Mouse (Mus musculus): ENCODE results near the gene D630039A03Rik. TPM values are rescaled to one million over a fixed set of nuclear protein-coding genes. Genes with fewer than 3 reads are reported as not detected.

D630039A03Rik gene
- total and polyA plus RNA-seq, 3 experiments: 4.9 to 11.6 (median 11.5) TPM

DNA sequence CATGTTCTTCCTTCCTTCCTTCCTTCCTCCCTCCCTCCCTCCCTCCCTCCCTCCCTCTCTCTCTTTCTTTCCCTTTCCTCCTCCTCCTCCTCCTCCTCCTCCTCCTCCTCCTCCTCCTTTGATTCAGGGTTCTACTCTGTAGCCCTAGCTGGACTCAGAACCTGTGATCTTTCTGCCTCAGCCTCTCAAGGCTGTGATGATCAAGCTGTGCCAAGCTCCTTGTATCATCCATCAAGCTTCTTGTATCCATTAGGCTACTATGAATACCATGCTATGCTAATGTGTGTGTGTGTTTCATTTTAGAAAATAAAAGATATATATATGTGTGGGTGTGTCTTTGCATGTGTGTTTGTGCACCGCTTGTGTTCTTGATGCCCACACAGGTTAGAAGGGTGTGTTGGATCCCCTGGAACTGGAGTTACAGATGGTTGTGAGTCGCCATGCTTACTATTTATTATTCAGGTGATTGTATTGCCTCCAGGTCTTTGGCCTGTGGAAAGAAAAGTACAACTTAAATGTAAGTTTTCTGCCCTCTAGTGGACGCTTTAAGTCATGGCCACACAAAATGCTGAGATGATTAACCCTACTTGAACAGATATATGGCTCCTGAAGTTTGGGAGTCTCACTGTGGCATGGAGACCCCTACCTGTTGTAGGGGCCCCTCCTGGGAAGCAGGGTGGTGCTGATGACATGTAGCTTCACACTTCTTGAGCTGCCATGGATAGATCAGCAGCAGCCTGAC is 11.5 kb upstream of the D630039A03Rik start:
- no peak for DNase-seq

GRCm38 (mm10) chr4:57924556-57925071 is 8.5 kb upstream of the D630039A03Rik start:
- no peak for DNase-seq

- peak; percentile 58 for DNase-seq
Measured at GRCm38 (mm10) chr4:57922171-57922570, 6.1 kb upstream of the D630039A03Rik start.

DNA sequence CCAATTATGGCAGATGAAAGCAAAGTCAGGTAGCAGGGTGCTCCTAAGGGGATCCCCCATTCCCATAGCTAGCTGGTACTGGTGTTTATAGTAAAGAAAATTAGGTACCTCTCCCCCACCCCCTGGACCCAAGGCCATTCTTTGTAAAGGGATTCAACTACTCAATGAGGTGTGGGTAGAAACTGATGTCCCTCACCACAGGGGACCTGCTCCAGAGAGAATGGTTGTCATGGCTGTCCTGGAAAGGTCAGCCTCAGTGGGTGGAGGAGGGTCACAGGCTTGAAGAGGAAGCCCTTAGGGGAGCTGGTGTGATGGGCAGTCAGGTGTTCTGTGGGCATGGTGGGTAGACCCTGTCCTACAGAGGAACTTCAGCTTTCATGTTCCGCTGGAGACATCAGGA is 4.4 kb upstream of the D630039A03Rik start:
- no peak for DNase-seq

DNA sequence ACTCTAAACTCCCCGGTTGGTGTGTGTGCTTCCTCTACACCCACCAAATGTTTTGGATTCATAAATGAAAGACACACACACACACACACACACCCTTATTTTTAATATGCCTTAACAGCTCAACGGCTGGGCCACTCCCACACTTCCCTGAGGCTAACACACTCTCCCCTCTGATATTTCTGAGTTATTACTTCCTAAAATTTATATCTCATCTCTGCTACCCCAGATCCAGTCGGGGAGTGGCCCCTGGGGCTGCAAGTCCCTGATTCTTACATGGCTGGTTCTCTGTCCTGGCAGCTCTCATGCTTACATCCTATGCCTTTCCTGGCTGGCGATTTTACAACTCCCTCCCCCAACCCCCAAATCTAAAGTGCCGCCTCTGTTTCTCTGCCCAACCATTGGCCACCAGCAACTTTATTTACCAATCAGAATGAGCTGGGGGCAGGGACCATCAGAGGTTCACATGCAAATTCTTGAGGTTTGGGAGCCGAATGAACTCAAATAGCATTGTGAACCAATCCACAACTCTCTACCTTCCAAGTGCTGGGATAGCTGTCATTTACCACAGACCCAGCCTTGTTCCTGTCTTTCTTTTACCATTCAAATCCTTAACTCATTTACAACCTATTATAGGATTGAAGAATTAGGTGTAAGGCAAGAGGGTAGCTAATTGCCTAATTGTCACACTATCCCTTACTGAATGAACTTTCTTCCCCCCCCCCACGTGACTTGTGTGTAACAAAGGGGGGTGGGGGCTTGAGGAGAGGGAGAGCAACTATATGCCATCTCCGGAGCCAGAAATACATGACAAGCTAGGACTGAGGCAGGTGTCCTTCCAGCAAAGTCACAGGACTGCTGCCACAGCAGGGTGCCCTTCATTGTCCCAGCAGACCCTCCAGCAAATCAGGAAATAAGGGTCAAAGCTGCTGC is 3.7 kb upstream of the D630039A03Rik start:
- DNase-seq: no peak

DNA sequence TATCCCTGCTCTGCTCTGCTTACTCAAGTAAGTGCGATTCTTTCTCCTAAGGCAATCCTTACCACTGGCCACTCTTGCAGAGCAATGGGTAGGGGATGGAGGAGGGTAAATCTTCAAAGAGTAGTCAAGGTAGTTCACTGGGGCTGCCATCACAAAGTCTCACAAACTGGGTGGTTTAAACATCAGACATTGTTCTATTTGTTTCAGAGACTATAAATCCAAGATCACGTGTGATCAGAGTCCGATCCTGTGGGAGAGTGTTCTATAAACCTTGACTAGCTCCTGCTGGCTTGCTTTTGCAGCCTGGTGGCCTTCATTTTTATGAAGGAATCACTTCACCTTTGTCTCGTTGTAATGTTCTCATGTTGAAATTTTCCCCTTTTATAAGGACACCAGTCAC is 614 bp upstream of the D630039A03Rik start:
- no peak for DNase-seq

DNA sequence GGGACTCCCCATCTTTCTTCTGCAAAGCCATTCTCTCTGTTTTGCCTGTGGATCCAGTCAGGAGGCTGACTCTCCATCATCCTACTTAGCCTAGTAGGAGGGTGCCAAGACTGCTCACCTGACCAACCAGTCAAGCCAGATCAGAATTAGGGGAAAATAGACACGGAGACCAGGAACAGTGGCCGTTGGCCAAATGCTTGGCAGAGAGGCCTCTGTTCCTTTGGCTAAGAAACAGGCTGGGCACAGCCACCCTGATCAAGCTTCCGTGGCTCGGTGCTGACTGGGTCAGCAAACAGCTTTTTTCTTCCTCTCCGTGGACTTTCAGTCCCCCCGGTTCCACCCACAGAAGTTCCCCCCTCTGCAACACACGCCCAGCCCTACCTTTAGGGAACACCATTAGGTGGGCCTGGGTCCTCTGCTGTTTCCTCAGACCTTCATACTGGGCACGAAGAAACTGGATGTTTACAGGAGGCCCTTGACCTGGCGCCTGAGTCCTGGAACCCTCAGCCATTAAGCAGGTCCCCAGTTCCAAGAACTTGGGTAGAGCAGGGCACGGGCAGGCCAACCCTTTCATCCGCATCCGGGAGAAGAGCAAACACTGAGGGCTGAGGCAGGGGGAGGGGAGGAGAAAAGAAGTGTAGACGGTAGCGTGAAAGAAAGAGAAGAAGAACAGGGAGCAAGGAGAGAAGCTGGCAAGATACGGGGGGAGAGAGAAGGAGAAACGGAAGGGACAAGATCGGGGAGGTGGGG is 706 bp downstream of the D630039A03Rik start:
- DNase-seq: peak; percentile 57

DNA sequence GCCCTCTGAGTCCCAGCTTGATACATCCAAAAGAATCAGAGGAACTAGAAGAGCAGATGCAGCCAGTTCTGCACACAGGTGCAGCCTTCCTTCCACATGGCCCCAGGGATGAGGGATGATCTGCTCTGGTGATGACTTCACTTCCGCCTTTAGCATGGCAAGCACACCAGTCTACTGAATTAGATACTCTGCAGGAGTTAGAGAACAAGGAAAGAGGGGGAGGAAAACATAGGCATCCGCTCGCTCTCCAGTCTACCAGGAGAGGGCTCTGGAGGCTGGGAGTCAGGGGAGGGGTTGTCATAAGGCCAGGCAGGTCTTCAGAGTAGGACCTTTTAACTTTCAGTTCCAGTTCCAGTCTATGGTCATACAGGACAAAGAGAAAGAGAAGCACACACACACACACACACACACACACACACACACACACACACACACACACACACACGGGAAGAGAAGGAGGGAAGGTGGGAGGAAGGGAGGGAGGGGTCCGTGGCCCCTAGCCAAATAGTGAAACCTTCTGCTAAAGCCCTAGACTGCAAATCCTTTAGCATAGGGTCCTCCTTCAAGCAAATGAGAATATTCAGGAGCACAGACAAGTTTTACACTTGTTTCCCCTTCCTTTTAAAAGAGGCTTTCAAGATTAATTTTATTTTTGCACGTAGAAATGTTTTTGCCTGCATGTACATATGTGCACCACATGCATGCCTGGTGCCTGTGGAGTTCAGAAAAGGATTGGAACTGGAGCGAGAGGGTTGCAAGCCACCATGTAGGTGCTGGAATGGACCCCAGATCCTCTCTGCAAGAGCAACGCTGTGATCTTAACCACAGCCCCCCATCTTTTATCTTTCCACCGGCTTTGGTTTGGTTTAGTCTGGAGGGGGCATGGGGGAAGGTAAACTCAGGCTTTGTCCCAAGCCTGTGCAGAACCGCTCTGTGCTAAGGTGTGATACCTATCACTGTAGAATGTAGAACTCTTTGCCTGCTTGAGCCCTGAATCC is 1.6 kb downstream of the D630039A03Rik start:
- DNase-seq: no peak

GRCm38 (mm10) chr4:57913021-57913420 is 3.1 kb downstream of the D630039A03Rik start:
- DNase-seq: no peak

DNA sequence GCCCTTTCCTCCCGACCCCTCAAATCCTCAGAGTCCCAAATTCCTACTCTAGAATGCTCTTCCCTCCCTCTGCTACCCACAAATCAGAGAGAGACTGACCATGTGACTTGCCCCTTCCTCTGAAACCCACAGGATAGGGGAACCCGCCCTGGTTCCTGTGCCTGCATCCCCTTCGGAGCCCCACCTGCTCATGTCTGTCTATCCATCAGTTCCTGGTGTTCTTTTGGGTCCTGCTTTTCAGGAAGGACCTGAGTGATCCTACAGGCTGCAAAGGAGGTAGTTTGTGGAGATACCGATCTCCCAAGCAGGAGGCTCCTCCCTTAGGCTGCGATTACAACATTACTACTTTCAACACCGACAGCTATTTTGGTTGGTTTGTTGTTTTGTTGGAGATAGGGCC is 7.2 kb downstream of the D630039A03Rik start:
- DNase-seq: no peak

DNA sequence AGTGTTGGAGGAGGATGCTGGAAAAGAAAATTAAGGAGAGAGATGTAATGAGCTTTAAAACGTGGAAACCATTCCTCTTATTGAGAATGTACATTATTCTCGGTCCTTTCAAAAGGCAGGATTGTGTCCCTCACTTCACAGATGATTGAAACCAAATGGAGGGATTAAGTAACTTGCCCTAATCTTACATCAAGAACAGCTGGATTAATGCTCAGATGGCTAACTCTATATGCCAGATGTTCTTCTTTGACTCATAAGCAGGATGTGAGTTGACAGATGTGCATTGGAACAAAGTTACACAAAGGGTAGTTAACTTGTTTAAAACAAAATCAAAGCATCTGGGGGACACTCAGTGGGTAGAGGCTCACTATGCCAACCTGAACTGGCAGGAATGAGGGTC is 9.4 kb downstream of the D630039A03Rik start:
- DNase-seq: no peak

- no peak for DNase-seq
Measured at GRCm38 (mm10) chr4:57904638-57905037, 11.5 kb downstream of the D630039A03Rik start.

GRCm38 (mm10) chr4:57904211-57904610 is 11.9 kb downstream of the D630039A03Rik start:
- DNase-seq: peak; percentile 66

GRCm38 (mm10) chr4:57902619-57903018 is 13.5 kb downstream of the D630039A03Rik start:
- DNase-seq: no peak

GRCm38 (mm10) chr4:57901210-57901609 is 14.9 kb downstream of the D630039A03Rik start:
- peak; percentile 55 for DNase-seq

DNA sequence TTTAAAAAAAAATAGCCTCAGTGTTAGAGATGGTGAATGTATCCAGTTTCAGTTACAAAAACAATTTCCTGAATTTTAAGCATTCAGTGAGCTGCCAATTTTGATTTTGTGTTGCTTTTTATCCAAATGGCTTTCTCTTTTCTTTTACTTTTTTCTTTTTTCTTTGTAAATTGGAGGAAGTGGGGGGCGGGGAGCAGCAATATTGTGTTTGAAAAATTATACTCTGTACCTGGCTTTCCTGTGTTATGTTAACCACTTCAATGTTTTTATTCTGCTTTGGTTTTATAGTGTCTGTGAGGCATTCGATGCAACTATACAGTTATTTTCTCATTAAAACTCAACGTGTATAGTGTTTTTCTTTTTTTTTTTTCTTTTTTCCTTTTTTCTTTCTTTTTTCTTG is 19.5 kb downstream of the D630039A03Rik start:
- no peak for DNase-seq

GRCm38 (mm10) chr4:57895902-57896301 is 20.2 kb downstream of the D630039A03Rik start:
- DNase-seq: no peak

DNA sequence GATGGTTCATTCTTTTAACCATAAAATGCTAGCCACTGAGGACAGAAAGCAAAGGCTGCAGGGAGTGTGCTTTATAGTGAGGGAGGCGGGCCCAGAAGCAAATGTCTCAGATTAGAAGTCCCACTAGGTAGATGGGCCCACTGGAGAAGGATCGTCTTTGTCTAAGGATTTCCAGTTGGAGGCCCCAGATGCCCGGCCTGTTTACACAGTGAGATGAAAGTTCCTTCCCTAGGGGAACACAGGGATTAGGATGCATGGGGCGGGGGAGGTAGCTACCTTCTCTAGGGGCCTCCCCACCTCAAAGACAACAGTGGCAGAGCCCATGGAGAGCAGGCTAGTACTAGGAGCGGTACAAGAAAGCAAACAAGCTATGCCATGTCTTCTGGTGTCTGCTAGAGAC is 21.0 kb downstream of the D630039A03Rik start:
- no peak for DNase-seq

- DNase-seq: no peak
Measured at GRCm38 (mm10) chr4:57892001-57892586, 24.0 kb downstream of the D630039A03Rik start.

DNA sequence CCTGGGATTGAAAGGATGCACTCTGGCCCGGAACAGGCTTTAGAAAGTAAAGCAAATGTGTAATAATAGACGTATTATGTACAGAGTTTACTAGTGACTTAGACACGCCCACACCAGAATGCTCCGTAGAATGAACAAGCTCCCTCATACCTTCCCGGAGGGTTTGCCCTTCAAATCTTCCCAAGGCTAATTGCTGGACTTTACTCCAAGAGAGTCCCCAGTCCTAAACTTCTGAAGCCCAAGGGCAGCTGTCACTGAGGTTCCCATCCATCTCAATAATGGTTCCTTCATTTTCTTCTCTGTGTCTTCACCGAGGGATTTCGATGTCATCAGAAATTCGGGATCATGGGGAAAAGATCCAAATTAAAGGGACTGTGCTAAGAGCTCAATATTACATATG is 26.3 kb downstream of the D630039A03Rik start:
- peak; percentile 48 for DNase-seq

Data from adrenal gland, adult 2 months (tissue).